Mouse (Mus musculus) limb, embryonic 10.5 days (tissue): ENCODE measurements at regions not wholly inside any gene's neighbourhood (a gene's known extent, or its start where the extent isn't known, plus 50 kb on each side); places are given as distances from the start of the nearest gene placed in this dataset.

Experiments
- DNase-seq: peaks from one replicate; pipeline ENCODE4 v3.0.0-alpha.2; 2017; ENCODE audit warnings: low spot score
- H3K27ac ChIP-seq: fragments of 300-500 bp; sonication (generic); 2 replicates; pipeline ENCODE4 v1.5.1; 2016; ENCODE audit warnings: mild to moderate bottlenecking
- H3K27me3 ChIP-seq: fragments of 300-500 bp; sonication (generic); 2 replicates; pipeline ENCODE4 v1.6.1; 2016; ENCODE audit warnings: low read depth, mild to moderate bottlenecking; ENCODE audit not compliant: poor library complexity, severe bottlenecking
- H3K36me3 ChIP-seq: fragments of 300-500 bp; sonication (generic); 2 replicates; pipeline ENCODE4 v1.6.1; 2016; ENCODE audit warnings: mild to moderate bottlenecking, moderate library complexity
- H3K4me1 ChIP-seq: fragments of 300-500 bp; sonication (generic); 2 replicates; pipeline ENCODE4 v1.6.1; 2016
- H3K4me3 ChIP-seq: fragments of 300-500 bp; sonication (generic); 2 replicates; pipeline ENCODE4 v1.5.1; 2016; ENCODE audit warnings: mild to moderate bottlenecking, moderate library complexity
- H3K9me3 ChIP-seq: fragments of 300-500 bp; sonication (generic); replicated peaks from 2 replicates; pipeline ENCODE4 v1.6.1; 2016; ENCODE audit warnings: mild to moderate bottlenecking
- WGBS: fragments of 180-500 bp; shearing (Covaris S2); methylation state at CpG from one replicate; pipeline ENCODE4 v1.1.7; 2016; 5-methylcytosine and 5-hydroxymethylcytosine counted together

- WGBS = 85% methylated on average over 5 of the region's 5 CpGs
- no peak overlapping the region for H3K4me3 ChIP-seq
- H3K36me3 ChIP-seq = no peaks in the 10 kb centered on the region
- no peaks in the 10 kb centered on the region for H3K27me3 ChIP-seq
- H3K27ac ChIP-seq = no peak overlapping the region
- H3K4me1 ChIP-seq = no peaks in the 10 kb centered on the region
- no peak for DNase-seq
- H3K9me3 ChIP-seq = no peaks in the 10 kb centered on the region
Measured at GRCm38 (mm10) chr7:71749886-71750285, 398.6 kb upstream of the Gm10295 start.

- H3K4me3 ChIP-seq = no peak overlapping the region
- no peaks in the 10 kb centered on the region for H3K9me3 ChIP-seq
- no peaks in the 10 kb centered on the region for H3K4me1 ChIP-seq
- H3K36me3 ChIP-seq = no peaks in the 10 kb centered on the region
- H3K27me3 ChIP-seq = no peaks in the 10 kb centered on the region
- WGBS = 73% methylated on average over 7 of the region's 7 CpGs
- no peak for DNase-seq
- no peak overlapping the region for H3K27ac ChIP-seq
Measured at GRCm38 (mm10) chr7:71746118-71746897, 395.0 kb upstream of the Gm10295 start.

- DNase-seq = no peak
- no peaks in the 10 kb centered on the region for H3K9me3 ChIP-seq
- no peaks in the 10 kb centered on the region for H3K27me3 ChIP-seq
- H3K4me3 ChIP-seq = no peak overlapping the region
- H3K4me1 ChIP-seq = no peaks in the 10 kb centered on the region
- H3K36me3 ChIP-seq = no peaks in the 10 kb centered on the region
- H3K27ac ChIP-seq = no peak overlapping the region
Measured at GRCm38 (mm10) chr7:71728509-71728908, 377.2 kb upstream of the Gm10295 start.

DNA sequence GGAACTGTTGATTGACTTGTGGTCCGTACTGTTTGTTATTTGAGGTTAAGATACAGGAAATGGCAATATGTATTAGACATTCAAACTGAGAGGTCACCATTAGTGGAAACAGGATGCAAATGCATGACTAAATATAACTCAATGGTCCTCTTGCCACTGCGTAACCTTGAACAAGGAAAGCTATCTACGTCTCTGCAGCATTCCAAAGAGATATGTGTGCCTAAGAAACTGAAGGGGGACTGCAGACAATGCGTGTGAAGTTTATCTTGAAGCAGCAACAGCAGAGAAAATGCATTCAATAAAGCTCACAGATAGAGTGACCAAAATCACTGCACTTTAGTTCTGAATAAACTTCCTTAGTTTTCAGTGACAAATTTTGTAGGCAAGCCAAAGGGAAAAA, 356.9 kb upstream of the Gm10295 start:
- Histone ChIP-seq H3K27me3 (0 out of 2 replicates have a peak, but pooled peaks cover 5% of the 10 kb centered on the region), H3K36me3 (no peaks in the 10 kb centered on the region), H3K27ac (no peak overlapping the region), H3K4me3 (no peak overlapping the region), H3K9me3 (no peaks in the 10 kb centered on the region), H3K4me1 (peaks cover 11% of the 10 kb centered on the region)
- no peak for DNase-seq
- WGBS = 85% methylated on average over 4 of the region's 4 CpGs

- H3K4me3 ChIP-seq = no peak overlapping the region
- 70% methylated on average over 3 of the region's 3 CpGs for WGBS
- H3K27me3 ChIP-seq = 0 out of 2 replicates have a peak, but pooled peaks cover 5% of the 10 kb centered on the region
- no peak for DNase-seq
- no peaks in the 10 kb centered on the region for H3K36me3 ChIP-seq
- peaks cover 11% of the 10 kb centered on the region for H3K4me1 ChIP-seq
- H3K9me3 ChIP-seq = no peaks in the 10 kb centered on the region
- H3K27ac ChIP-seq = peak overlapping the region; percentile 97; the same call in 1 of the 2 replicates
Measured at GRCm38 (mm10) chr7:71706201-71706600, 354.9 kb upstream of the Gm10295 start.

- Histone ChIP-seq H3K36me3 (no peaks in the 10 kb centered on the region), H3K27me3 (0 out of 2 replicates have a peak, but pooled peaks cover 5% of the 10 kb centered on the region), H3K9me3 (no peaks in the 10 kb centered on the region), H3K27ac (peak overlapping the region; percentile 97), H3K4me1 (peaks cover 11% of the 10 kb centered on the region), H3K4me3 (peak overlapping the region; percentile 67)
- WGBS = under 1% methylated on average over 59 of the region's 59 CpGs
- peak; percentile 72 for DNase-seq
Measured at GRCm38 (mm10) chr7:71705426-71706050, 354.3 kb upstream of the Gm10295 start.

GRCm38 (mm10) chr7:71704661-71705240, 353.5 kb upstream of the Gm10295 start:
- H3K4me3 ChIP-seq = peak overlapping the region; percentile 67; the same call in 1 of the 2 replicates

More at GRCm38 (mm10) chr7:71704661-71705240, 353.5 kb upstream of the Gm10295 start:
- Histone ChIP-seq H3K4me1 (peaks cover 11% of the 10 kb centered on the region), H3K36me3 (no peaks in the 10 kb centered on the region), H3K27me3 (0 out of 2 replicates have a peak, but pooled peaks cover 5% of the 10 kb centered on the region), H3K27ac (peak overlapping the region; percentile 97), H3K9me3 (no peaks in the 10 kb centered on the region)
- no peak for DNase-seq
- WGBS = 71% methylated on average over 4 of the region's 4 CpGs
